Mouse (Mus musculus) embryo, embryonic 11 days (tissue): Measurements from ENCODE around the gene Spata17.
A peak's percentile ranks its signal among the peaks of the same experiment; 100 is the strongest.
"Not testable (repeated sequence)": the region's sequence is repeated elsewhere in the genome, so short reads cannot be mapped to it uniquely, and the experiment has no call there.

ENCODE experiments used
- DNase-seq: peaks from one replicate; pipeline ENCODE4 v3.0.0-alpha.2; 2015

The Spata17 gene

DNA sequence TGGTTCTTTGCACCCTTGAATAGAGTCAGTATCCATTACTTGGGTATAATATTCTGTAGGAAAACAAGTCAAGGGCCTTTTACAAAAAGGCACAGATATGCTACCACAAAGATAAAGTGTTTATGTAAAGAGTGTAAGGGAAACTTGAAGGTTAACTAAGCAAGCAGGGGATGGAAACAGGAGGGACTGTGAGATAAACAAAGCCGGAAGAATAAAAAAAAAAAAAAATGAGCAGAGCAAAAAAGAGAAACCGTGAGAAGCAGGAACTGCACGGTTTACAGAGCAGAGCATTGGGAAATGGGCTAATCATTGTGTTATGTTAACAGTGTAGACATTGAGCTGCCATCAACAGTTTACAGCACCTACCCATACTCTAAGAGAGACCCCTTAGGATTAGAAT is 44.9 kb downstream of the Spata17 start:
- no peak for DNase-seq

DNA sequence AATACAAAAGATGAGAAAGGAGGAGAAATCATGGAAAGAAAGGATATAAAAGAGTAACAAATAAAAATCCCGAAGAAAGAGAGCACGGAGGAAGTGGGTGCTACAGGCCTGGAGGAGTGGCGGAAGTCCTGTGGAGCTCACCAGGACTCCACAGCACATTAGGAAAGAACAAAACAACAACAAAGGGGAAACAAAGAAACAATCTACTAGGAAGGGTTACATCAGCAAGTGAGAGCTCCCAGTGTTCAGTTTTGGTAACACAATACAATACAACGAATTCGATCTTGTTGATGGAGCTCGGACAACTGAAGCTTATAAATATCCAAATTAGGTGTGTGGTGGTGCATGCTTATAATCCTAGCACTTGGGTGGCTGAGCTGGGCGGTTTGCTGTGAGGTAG is 45.6 kb downstream of the Spata17 start:
- no peak for DNase-seq

DNA sequence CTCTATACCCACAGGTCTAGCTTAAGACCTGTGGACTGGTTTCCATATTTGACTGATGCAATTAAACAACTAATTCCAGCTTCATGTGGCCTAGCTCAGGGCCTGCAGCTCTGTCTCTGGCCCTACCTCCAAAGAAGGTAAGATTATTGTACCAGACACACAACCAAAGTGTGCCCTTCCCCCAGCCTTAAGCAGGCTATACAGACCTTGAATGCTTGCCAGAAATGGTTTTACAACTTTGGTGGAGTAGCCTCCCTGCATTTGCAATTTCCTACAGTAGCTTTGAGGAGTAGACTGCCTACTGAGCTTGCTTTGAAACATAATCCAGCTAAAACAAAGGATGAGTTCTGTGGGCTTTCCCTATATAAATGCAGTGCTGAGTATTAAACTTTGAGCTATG is 51.7 kb downstream of the Spata17 start:
- DNase-seq = no peak

DNA sequence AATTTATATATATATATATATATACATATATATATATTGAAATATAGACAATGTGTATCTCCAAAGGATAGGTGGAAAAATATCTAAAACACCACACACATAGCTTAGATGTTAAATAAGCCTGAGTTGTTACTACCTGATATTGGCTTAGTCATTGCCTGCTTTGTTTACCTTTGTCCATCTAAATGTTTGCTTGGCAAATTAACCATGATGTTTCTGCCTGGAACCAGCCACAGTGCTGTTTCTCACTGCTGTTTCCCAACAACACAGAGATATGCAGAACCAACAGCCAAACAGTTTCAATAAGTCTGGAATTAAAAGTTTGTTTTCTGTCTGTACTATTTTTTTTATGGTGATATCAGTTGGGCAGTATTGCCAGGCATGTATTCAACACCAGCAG is 59.6 kb downstream of the Spata17 start:
- DNase-seq = no peak

DNA sequence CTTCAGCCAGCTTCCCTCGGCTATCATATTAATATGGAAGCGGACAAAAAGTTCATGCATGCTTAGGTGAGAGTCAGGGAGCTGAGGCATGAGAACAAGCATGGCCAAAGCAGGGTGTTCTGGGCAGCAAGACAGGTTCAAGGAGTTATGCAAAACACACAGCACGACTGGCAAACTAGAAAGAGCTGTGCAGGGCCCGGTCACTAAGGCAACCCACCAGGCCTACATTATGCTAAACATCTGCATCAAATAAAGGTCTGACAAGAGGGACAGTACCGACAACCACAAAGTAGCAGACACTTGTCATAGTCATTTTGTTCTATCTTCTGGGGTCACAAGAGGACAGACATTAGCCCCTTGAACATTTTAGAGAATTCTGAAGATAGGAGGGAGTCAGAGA is 61.6 kb downstream of the Spata17 start:
- DNase-seq = peak; percentile 18

DNA sequence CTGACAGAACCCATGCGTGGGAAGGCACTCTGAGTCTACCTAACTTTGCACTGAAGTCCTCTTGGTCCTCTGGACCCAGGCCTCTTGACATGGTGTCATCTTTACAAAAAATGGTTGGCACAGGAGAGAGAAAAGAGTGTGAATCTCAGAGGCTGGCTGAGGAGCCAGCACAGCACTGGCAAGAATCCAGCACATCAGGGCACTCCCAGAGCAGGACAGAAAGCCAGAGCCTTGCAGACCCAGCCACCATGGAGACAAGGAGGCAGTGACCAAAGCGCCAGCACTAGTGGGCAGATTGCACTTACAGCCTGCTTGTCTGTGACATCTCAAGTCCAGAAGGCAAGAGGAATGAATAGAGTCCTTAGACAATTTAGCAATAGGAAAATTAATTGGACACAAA is 62.7 kb downstream of the Spata17 start:
- no peak for DNase-seq

DNA sequence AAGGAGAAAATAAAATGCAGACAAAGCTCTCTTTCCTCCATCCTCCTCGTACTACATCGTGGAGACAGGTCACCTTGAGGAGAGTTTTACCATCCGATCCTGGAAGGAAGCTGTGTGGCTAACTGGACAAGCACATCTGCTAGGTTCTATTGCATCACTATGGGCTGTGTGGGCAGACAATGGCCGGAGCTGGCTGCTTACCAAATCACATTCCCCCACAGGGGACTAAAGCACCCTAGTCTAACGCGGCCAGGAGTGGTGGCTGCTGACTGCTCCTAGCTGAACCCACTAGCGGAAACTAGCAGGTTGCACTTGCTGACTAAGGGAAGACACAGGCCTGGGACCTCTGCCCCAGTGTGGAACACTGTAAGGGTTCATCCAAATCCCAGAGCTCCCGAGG is 72.3 kb downstream of the Spata17 start:
- no peak for DNase-seq

DNA sequence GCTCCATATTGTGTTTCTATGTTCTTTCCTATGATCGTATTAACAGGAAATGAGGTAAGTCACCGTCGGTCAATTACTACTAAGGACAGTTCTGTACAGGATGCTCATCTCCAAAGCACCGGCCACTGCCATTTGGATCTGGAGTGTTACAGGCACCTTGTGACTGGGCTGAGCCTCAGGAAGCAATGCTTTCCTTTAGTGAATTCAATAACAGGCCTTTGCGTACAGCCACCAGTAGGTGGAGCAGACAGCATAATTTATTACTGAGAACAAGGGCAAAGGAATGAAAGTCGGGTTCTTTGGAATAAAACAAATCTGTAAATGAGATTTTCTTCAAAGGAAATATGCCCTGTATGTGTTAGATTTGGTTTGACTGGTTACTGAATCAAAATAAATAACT is 77.8 kb downstream of the Spata17 start:
- DNase-seq = peak; percentile 78

DNA sequence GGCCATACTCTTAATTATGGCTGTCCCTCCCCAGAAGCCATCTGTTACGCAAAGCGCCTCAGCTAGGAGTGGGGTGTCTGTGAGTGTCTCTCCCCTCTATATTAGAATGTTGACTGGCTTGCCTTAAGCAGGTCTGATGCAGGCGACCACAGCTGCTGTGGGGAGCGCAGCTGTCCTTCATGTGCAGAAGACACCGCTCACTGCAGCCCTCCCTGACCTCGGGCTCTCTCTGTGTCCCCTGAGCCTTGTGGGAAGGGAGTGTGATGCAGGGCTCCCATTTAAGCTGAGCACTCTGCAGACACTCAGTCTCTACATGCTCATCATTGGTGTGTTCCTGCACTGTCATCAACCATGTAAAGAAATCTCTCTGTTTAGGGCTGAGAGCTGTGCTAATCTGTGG is 79.4 kb downstream of the Spata17 start:
- no peak for DNase-seq

DNA sequence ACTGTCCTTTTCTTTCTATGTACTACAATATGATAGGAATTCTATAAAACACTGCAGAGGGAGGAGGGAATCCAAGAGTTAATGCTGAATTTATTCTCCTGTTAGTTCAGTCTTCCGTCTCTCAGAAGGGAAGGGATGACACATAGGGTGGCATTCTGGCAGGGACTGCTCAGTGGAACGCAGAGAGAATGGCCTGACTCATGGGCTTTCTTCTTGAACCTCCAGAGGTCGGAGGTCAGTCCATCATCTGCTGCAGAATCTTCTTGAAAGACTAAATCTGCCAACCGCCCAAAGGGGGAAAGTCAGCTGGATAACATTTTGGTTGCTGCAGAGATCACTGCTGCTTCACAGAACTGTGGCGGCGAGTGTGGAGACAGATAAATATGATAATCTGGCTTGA is 81.4 kb downstream of the Spata17 start:
- peak; percentile 9 for DNase-seq

DNA sequence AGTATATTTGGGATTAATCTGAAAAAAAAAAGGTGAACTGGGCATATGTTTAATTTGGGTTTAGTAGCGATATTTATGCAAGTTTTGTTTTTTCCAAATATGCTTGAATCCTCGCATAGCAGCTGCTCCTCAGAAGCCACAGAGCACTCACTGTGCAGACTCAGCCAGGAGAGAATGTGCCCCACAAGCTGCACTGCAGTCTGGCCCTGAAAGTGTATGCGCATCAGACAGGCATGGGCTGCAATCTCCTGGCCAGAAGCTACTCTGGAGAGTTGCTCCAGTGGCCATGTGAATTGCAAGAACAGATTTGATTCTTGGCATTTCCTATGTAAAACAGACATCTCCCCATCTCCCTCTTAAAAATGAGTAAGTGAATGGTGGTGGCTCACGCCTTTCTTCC is 82.9 kb downstream of the Spata17 start:
- no peak for DNase-seq

DNA sequence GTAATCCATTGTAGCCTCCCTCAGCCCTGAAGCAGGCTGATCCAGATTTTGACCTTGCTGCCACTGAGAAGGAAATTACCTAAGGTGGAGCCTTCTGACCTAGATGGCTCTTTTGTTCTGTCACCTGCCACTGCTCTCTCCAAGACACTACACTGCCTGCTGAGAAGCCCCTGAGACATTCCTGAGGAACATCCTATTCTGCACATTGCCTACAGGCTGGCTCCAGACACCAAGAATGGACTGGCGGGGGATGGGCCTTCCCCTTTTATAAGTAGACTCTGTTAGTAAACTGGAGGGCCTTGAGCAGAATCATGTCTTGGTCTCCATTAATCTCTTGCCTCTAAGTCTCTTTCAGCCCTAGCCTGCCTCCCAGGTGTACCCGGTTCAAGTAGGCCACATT is 87.7 kb downstream of the Spata17 start:
- DNase-seq = not testable (repeated sequence)

DNA sequence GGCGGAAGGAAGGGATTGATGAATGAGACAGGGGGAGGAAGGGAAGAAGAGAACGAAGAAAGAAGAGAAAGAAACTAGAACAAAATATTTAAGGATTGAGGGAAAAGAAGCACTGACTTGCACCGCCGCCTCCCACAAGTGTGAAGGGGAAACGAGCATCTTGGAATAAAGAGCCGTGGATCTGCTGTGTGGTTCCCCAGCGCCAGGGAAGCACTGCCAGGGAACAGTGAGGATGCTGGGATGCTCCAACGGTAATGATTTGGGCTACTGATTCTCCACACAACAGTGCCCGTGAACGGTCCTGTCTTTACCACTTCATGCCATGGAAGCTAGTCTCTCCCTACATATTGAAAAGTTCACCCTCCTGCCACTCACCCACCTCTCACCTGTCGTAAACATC is 89.5 kb downstream of the Spata17 start:
- DNase-seq = no peak

DNA sequence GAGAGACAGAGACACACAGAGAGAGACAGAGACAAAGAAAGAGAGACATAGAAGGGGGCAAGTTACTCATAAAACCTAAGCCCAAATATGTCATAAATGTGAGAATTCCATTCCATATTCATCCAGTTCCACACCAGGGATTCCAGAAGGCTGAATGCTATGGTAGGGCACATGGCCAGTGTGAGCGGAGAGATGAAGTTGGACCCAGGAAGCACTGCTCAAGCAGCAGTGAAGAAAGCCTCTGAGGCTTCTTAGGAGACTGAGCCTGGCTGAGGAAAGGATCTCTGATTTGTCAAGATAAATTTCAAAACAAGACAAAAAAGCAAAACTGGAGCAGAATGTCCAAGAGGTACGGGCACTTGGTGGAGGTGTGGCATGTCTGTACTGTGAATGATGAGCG is 90.3 kb downstream of the Spata17 start:
- no peak for DNase-seq

DNA sequence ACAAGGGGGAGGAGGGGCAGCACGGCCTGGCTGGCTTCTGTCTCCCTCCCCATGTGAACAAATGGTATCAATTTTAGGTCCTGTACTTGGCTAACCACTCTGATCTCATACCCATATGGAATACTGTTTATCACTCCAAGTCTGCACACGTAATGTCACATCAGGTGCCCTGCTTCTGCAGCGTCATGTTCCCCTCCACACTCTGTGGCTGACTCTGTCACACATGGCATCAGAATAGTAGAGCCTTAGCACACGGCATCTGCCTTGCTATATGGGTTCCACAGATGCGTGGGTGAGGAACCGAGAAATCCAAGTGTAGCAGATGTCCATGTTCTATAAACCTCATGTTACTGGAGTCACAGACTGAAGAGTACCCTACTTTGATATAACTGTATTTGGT is 96.0 kb downstream of the Spata17 start:
- DNase-seq = no peak

DNA sequence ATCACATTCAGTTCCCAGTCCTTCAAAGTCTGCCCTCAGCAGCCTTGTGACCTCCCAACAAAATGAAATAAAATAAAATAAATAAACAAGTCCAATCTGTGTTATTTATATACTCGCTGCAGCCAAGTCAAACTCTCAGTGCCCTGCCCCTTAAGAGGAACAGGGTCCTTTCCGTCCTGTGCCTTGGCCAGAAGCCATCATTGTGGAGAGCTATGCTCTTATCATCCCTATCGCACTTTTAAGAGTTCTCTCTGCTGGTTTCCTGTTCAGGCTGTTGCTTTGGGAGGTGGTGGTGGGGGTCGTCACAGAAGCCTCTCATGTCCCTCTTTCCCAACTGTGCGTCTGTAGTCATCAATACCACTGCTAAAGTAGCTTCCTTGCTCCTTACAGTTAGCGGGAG is 97.2 kb downstream of the Spata17 start:
- DNase-seq = no peak

DNA sequence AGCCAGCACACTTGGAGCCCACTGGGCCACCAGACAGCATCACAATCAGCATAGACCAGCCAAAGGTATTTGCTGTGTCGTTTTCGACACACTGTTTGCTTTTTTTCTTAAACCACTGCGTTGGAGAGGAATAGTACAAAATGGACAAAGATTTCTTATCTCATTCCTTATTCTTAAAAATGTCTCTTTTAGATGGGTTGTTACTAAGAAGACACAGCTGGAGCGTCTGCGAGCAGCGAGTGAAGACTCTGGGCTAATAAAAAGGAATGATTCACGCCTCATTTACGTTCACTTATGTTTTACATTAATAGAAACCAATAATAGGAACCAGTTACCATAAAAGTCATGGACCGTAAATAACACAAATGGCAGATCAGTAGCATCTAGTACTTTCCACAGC is 101.5 kb downstream of the Spata17 start:
- no peak for DNase-seq

DNA sequence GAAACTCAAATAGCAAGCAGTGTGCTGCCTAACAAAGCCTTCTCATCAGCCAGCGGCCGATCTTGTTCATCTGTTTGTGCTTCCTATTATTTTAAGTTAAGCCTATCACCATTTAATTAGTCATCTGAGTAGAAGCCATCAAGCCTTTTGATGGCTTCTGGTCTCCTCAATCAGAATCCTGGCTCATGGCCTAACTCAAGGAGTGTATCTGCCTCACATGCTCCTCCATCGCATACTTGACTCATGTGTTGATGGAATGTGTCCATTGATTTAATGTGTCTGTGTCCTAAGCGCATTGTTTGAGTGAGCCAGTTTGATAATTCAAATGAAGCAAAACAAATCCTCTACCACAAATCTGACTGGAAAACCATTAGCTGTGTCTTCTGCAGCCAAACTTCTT is 113.1 kb downstream of the Spata17 start:
- DNase-seq = no peak

DNA sequence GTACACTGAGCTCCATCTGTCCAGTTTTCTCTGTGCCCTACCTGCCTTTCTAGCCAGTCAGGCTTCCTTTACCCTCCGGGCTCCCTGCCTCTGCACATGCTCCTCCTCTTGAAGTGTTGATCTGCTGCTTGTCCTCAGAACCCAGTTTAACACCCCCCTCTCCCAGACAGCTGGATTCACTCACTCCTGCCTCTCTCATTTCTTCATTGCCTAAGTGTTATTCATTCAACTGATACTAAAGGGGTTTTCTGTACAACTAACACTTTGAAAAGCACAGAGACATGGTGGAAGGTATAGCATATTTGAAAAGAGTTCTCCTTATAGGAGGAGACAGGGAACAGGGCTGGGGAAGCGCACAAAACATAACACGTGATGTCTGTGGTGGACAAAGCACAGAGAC is 114.1 kb downstream of the Spata17 start:
- no peak for DNase-seq

DNA sequence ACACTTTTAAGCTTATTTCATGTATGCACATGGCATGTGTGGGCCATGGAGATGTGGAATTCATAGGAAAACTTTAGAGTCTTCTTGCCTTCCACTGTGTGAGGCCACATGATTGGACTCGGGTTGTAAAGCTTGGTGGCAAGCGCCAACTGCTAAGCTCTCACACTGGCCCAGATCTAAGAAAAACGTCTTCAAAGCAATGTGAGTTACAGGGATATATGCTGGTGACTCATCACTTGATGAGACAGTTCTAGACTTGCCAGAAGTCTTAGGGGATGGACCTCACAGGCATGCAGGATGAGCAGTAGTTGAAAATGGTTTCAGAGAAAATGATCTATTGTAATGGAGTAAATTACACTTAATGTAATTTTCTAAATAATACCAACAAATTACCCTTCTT is 114.6 kb downstream of the Spata17 start:
- DNase-seq = no peak

DNA sequence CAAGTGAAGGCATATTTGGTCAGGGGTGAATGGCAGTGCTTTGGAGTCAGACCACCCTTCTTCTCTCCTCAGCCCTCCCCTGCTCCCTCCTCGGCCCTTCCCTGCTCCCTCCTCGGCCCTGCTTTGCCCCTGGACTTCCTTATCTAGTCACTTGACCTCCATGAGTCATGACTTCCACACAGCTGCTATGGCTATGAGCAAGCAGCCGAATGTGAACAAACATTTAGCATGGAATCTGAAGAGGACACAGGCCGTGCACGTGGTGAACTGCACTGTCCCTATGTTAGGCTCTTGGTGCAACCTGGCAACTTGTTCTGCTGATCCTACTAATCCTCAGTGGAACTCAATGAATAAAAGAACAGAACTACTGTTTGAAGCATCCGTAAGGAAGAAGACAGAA is 117.0 kb downstream of the Spata17 start:
- DNase-seq = no peak

DNA sequence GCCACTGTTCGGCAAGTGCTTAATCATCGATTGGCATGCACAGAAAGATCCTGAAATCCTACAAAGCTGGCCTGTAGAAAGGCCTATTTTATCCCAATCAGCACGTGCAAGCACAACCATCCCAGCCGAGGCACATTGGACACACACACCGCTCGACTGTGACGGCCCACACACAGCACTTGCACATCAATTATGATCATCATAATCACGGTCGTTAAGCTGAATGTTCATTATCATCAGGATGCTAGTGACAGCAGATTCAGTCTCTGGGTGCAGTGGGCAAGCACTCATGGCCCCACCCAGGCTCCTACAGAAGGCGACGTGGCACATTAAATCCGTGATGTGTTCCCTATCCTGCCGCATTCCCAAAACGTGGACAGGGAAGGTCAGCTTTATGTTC is 122.7 kb downstream of the Spata17 start:
- no peak for DNase-seq

DNA sequence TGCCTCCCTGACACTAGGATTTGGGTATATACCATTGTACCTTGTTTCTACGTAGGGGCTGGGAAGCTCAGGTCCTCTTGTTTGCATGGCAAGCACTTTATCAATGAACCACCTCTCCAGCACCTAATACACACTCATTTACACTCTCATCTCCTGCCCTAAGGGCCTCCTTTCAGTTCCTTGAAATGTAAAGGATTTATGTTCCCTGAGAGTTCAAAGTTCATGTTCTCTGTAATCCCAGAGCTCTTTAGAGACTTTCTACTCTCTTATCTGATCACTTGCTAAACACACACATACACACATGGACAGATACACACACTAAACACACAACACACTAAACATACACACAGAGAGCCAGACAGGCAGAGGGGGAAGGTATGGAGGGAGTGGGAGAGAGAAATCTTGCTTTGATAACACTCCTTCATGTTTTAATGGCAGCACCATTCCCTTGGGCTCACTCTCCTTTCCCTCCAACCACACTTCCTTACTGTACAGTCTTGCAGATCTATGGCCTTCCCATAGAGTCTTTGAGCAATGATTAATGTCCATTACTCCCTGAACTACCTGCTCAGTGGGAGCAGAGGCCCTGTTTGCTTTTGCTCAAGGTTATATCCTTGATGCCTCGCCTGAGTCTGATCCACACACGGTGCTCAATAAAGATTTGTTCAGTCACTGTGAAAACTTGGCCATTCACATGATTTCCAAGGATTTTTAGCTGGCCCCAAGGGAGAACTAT is 126.4 kb downstream of the Spata17 start:
- DNase-seq = no peak

DNA sequence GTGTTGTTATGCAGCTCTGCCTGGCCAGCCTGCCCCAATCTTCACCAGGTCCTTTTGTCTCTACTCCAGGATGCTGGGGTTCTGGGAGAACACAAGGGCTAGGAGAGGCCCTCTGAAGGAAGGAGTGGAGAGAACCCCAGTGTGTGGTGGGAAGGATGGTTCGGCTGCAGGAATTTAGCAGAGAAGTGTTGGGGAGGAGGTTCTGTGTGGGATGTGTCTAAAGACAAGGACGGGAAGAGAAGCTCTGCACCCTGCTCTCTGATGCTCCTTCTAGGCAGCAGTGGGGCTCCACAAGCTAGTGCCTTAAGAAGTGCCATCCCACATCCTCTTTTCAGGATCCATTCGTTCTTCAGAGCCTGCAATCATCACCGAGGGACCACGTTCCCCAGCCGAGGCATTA is 129.2 kb downstream of the Spata17 start:
- no peak for DNase-seq

DNA sequence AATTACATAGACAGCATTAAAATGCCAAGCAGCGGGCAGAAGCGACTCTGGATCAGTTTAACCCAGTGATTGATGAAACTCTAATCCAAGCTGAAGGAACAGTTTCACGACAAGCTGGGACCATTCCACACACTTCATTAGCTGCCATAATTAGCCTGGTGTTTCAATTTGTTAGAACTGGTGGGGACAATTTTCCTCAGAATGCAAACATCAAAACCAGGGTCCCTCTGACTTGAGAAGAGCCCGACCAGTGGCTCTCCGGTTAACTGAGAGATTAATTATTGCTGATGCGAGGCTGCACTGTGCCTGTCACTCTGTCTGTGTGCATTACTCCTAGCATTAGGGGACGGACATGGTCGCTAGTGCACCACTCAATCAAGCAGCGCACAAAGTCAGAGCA is 137.9 kb downstream of the Spata17 start:
- peak; percentile 7 for DNase-seq

DNA sequence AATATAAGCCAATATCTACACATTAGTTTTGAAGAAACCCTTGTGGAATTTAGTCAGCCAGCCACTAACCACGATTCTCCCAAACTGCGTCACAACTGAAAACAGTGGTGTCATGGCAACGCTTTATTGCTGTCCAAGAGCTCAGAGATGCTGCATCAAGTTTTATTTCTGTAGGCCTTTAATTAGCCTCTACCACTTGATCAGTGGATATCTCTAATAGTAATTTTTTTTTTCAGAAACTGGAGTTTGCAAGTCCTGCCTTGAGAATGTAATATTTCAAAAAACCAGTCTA is 138.3 kb downstream of the Spata17 start:
- DNase-seq = peak; percentile 52
